Mouse (Mus musculus) adipocyte (in vitro differentiated cells): ENCODE results near the gene Hs2st1.

Experiments
- DNase-seq: peaks from one replicate; pipeline ENCODE4 v3.0.0-alpha.2; 2016; ENCODE audit warnings: low spot score

The Hs2st1 gene

GRCm38 (mm10) chr3:144551416-144551815, 18.6 kb downstream of the Hs2st1 start:
- DNase-seq: no peak

GRCm38 (mm10) chr3:144550659-144551058, 19.3 kb downstream of the Hs2st1 start:
- DNase-seq: no peak

GRCm38 (mm10) chr3:144550036-144550435, 19.9 kb downstream of the Hs2st1 start:
- DNase-seq: no peak

GRCm38 (mm10) chr3:144548186-144548845, 21.7 kb downstream of the Hs2st1 start:
- DNase-seq: no peak

- no peak for DNase-seq
Measured at GRCm38 (mm10) chr3:144546490-144546889, 23.5 kb downstream of the Hs2st1 start.

GRCm38 (mm10) chr3:144545832-144546231, 24.1 kb downstream of the Hs2st1 start:
- no peak for DNase-seq

GRCm38 (mm10) chr3:144545152-144545551, 24.8 kb downstream of the Hs2st1 start:
- DNase-seq: no peak

- DNase-seq: no peak
Measured at GRCm38 (mm10) chr3:144541906-144542438, 28.0 kb downstream of the Hs2st1 start.

GRCm38 (mm10) chr3:144540805-144541204, 29.2 kb downstream of the Hs2st1 start:
- DNase-seq: peak; percentile 48

- DNase-seq: no peak
Measured at GRCm38 (mm10) chr3:144539051-144539450, 30.9 kb downstream of the Hs2st1 start.

- no peak for DNase-seq
Measured at GRCm38 (mm10) chr3:144537078-144537855, 32.7 kb downstream of the Hs2st1 start.

GRCm38 (mm10) chr3:144535056-144535455, 34.9 kb downstream of the Hs2st1 start:
- no peak for DNase-seq

- DNase-seq: peak; percentile 63
Measured at GRCm38 (mm10) chr3:144531023-144531422, 39.0 kb downstream of the Hs2st1 start.

GRCm38 (mm10) chr3:144527918-144528317, 42.1 kb downstream of the Hs2st1 start:
- no peak for DNase-seq

- DNase-seq: no peak
Measured at GRCm38 (mm10) chr3:144519581-144520272, 50.3 kb downstream of the Hs2st1 start.

GRCm38 (mm10) chr3:144518917-144519316, 51.1 kb downstream of the Hs2st1 start:
- DNase-seq: no peak

GRCm38 (mm10) chr3:144515286-144515685, 54.7 kb downstream of the Hs2st1 start:
- DNase-seq: no peak

GRCm38 (mm10) chr3:144514122-144514505, 55.9 kb downstream of the Hs2st1 start:
- no peak for DNase-seq

GRCm38 (mm10) chr3:144513169-144514121, 56.5 kb downstream of the Hs2st1 start:
- no peak for DNase-seq

GRCm38 (mm10) chr3:144510724-144511123, 59.3 kb downstream of the Hs2st1 start:
- no peak for DNase-seq

- no peak for DNase-seq
Measured at GRCm38 (mm10) chr3:144508342-144508741, 61.6 kb downstream of the Hs2st1 start.
